Mouse (Mus musculus) adrenal gland, postnatal 25 days (tissue): ENCODE measurements around the gene Nr1i2. TPM values are rescaled to one million over a fixed set of nuclear protein-coding genes. Genes with fewer than 3 reads are reported as not detected.
"Not testable (repeated sequence)": the region's sequence is repeated elsewhere in the genome, so short reads cannot be mapped to it uniquely, and the experiment has no call there.

Experiments used
- DNase-seq: peaks from one replicate; pipeline ENCODE4 v3.0.0; 2021; ENCODE audit warnings: mixed read lengths
- long read RNA-seq: library from polyadenylated mRNA; stranded (forward); transcript quantifications from one replicate; pipeline ENCODE4 v2.0.0, GENCODE M21; 2021
- total RNA-seq: library from RNA; stranded (reverse); gene quantifications from 2 replicates; pipeline ENCODE4 v1.2.3, GENCODE M21; 2021

Nr1i2 gene
- not detected in 2 replicates for total RNA-seq
- long read RNA-seq, partial matches to known transcripts: 1 of 8 reads
- long read RNA-seq, other reads (novel, unspliced or antisense): 3 of 8 reads

- DNase-seq: no peak
Measured at GRCm38 (mm10) chr16:38294685-38295348, at the start of gene Nr1i2. Gene Nr1i2, minus strand, starts transcription at chr16:38294824.

- DNase-seq: peak; percentile 77
Measured at GRCm38 (mm10) chr16:38341396-38342324, 47.0 kb upstream of the Nr1i2 start, which contains the start of gene Maats1. Gene Maats1, minus strand, starts transcription at chr16:38342143.

- DNase-seq: not testable (repeated sequence)
Measured at GRCm38 (mm10) chr16:38338077-38338476, 43.5 kb upstream of the Nr1i2 start.

GRCm38 (mm10) chr16:38334431-38334830 is 39.8 kb upstream of the Nr1i2 start:
- no peak for DNase-seq

GRCm38 (mm10) chr16:38329340-38329739 is 34.7 kb upstream of the Nr1i2 start:
- DNase-seq: no peak

GRCm38 (mm10) chr16:38326778-38327397 is 32.3 kb upstream of the Nr1i2 start:
- no peak for DNase-seq

- DNase-seq: no peak
Measured at GRCm38 (mm10) chr16:38324311-38324710, 29.7 kb upstream of the Nr1i2 start.

GRCm38 (mm10) chr16:38321452-38321935 is 26.9 kb upstream of the Nr1i2 start:
- DNase-seq: peak; percentile 37

GRCm38 (mm10) chr16:38319087-38319486 is 24.5 kb upstream of the Nr1i2 start:
- DNase-seq: no peak

GRCm38 (mm10) chr16:38318492-38318891 is 23.9 kb upstream of the Nr1i2 start:
- DNase-seq: no peak

- no peak for DNase-seq
Measured at GRCm38 (mm10) chr16:38308195-38308594, 13.6 kb upstream of the Nr1i2 start.

- no peak for DNase-seq
Measured at GRCm38 (mm10) chr16:38307651-38308050, 13.0 kb upstream of the Nr1i2 start.

GRCm38 (mm10) chr16:38307221-38307605 is 12.6 kb upstream of the Nr1i2 start:
- no peak for DNase-seq

- DNase-seq: peak; percentile 15
Measured at GRCm38 (mm10) chr16:38306571-38307220, 12.1 kb upstream of the Nr1i2 start.

- DNase-seq: peak; percentile 66
Measured at GRCm38 (mm10) chr16:38304460-38305194, 10.0 kb upstream of the Nr1i2 start.

- DNase-seq: no peak
Measured at GRCm38 (mm10) chr16:38302367-38302766, 7.7 kb upstream of the Nr1i2 start.

GRCm38 (mm10) chr16:38298410-38298809 is 3.8 kb upstream of the Nr1i2 start:
- no peak for DNase-seq

- no peak for DNase-seq
Measured at GRCm38 (mm10) chr16:38295349-38295930, 816 bp upstream of the Nr1i2 start.

GRCm38 (mm10) chr16:38290151-38290550 is 4.5 kb downstream of the Nr1i2 start:
- DNase-seq: peak; percentile 38

- DNase-seq: no peak
Measured at GRCm38 (mm10) chr16:38288851-38289250, 5.8 kb downstream of the Nr1i2 start.

GRCm38 (mm10) chr16:38287762-38288161 is 6.9 kb downstream of the Nr1i2 start:
- DNase-seq: no peak
